Mouse (Mus musculus) E14TG2a.4 (cell line): ENCODE data around the gene Apoc1.
A peak's percentile ranks its signal among the peaks of the same experiment; 100 is the strongest.

ENCODE experiments used
- H3K27me3 ChIP-seq: 2 replicates; pipeline ENCODE4 v1.6.1; 2014; ENCODE audit warnings: low read length, control low read depth; ENCODE audit not compliant: insufficient read depth
- H3K36me3 ChIP-seq: 2 replicates; pipeline ENCODE4 v1.6.1; 2014; ENCODE audit warnings: low read length, control low read depth; ENCODE audit not compliant: insufficient read depth
- H3K4me1 ChIP-seq: replicated peaks from 2 replicates; pipeline ENCODE4 v1.6.1; 2014; ENCODE audit warnings: low read depth, low read length, control low read depth
- H3K4me3 ChIP-seq: replicated peaks from 2 replicates; pipeline ENCODE4 v1.5.1; 2014; ENCODE audit warnings: mild to moderate bottlenecking, low read length
- H3K9me3 ChIP-seq: 2 replicates; pipeline ENCODE4 v1.6.1; 2014; ENCODE audit warnings: low read length, control low read depth
- CTCF ChIP-seq: conservative IDR thresholded peaks from 2 replicates; pipeline ENCODE4 v1.5.1; 2014; ENCODE audit warnings: low read length
- NANOG ChIP-seq: IDR thresholded peaks from 2 replicates; pipeline ENCODE4 v1.6.1; 2014; ENCODE audit warnings: borderline replicate concordance, low read length, mixed read lengths
- POU5F1 ChIP-seq: IDR thresholded peaks from 2 replicates; pipeline ENCODE4 v1.6.1; 2014; ENCODE audit warnings: low read length, borderline replicate concordance

Gene Apoc1

DNA sequence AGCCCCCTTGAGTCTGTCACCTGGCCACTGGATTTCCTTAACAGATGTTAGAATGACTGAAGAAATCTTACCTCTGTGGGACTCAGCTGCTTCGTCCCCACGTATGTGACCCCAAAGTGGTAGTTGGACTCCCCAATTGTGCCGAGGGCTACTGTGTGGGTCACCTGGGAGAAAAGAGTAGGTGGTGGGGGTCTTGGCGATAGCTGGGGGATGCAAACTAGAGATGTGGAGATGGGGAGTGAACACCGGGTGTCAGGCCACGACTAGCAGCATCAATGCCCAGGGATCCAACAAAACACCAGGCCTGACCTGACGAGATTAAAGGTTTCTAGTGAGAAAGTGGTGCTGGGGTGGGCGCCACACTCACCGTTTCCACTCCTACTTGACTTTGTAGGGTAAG lies 21.1 kb upstream of the Apoc1 start:
- Histone ChIP-seq H3K9me3 (no peaks in the 10 kb centered on the region), H3K27me3 (no peaks in the 10 kb centered on the region), H3K36me3 (peaks cover 74% of the 10 kb centered on the region), H3K4me3 (peak overlapping the region; percentile 100), H3K4me1 (peaks cover 74% of the 10 kb centered on the region)
- TF ChIP-seq POU5F1 = no peak

DNA sequence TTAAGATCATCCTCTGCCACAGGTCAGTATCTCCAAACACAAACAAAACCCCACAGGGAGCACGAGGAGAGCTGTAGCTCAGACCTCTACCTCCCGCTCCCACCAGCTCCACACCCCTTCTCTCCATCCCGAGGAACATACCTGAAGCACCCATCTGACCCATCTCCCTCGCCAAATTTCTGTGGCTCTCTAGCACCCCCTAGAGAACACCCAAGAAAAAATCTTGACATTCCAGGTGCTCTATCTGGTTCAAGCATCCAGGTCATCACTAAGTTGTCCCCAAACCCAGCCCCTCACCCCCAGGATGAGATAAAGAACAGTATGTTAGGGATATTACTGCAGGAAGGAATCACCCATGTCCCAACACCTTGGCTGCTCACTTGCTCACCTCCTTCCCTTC lies 20.7 kb upstream of the Apoc1 start:
- peak; percentile 60 for TF ChIP-seq CTCF
- no peak for TF ChIP-seq POU5F1
- no peaks in the 10 kb centered on the region for H3K27me3 ChIP-seq
- H3K4me1 ChIP-seq = peaks cover 70% of the 10 kb centered on the region
- H3K4me3 ChIP-seq = peak overlapping the region; percentile 100
- peaks cover 73% of the 10 kb centered on the region for H3K36me3 ChIP-seq
- H3K9me3 ChIP-seq = no peaks in the 10 kb centered on the region

DNA sequence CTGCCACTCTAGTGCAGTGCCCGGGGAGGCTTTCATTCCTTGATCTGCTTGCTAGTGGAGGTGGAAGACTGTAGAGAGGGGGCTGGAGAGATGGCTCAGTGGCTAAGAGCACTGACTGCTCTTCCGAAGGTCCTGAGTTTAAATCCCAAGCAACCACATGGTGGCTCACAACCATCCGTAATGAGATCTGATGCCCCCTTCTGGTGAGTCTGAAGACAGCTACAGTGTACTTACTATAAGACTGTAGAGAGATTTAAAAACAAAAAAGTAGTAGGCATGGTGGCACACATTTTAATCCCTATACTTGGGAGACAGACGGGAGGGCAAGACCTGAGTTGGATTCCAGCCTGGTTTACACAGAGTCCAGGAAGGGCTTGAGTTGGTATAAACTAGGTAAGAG lies 20.0 kb upstream of the Apoc1 start:
- peaks cover 67% of the 10 kb centered on the region for H3K4me1 ChIP-seq
- TF ChIP-seq POU5F1 (no peak), NANOG (no peak), CTCF (peak; percentile 29)
- no peaks in the 10 kb centered on the region for H3K27me3 ChIP-seq
- H3K9me3 ChIP-seq = no peaks in the 10 kb centered on the region
- peaks cover 75% of the 10 kb centered on the region for H3K36me3 ChIP-seq
- no peak overlapping the region; the same call in 1 of the 2 replicates for H3K4me3 ChIP-seq

DNA sequence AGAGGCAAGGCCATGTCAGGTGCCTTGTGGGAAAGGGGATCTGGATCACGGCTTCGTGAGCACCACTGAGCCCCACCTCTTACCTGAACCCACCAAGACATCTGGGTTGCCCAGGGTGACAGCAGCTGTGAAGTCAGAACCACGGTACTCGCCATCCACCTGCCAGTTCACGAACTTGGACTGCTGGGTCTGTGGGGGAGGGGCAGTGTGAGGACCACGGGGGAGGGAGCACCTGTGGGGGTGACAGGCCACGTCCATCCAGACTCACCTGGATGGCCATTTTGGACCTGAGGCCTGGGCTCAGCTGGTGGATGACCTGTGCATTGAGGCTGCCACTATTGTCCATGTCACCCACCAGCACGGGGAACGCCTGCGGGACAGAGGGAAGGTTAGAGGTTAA lies 18.2 kb upstream of the Apoc1 start:
- Histone ChIP-seq H3K9me3 (no peaks in the 10 kb centered on the region), H3K4me1 (peaks cover 55% of the 10 kb centered on the region), H3K4me3 (no peak overlapping the region), H3K27me3 (no peaks in the 10 kb centered on the region), H3K36me3 (peaks cover 82% of the 10 kb centered on the region)
- no peak for TF ChIP-seq NANOG
- no peak for TF ChIP-seq POU5F1
- TF ChIP-seq CTCF = no peak

DNA sequence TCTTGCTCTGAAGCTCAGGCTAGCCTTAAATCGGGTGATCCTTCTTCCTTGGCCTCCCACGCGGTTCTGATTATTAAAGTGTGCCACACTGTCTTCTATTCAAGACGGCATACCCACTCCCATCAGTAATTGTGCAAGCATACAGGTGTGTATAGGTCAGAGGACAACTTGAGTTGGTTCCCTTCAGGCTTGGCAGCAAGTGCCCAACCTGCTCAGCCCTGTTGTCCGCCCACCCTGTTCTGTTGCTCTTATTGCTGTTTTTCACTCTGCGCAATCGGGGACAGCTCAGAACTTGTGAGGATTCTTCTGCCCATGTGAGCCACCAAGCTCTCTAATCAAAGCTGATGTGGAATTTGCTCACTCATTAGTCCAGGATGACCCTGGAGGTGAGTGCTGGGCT lies 12.8 kb upstream of the Apoc1 start:
- H3K36me3 ChIP-seq = peaks cover 87% of the 10 kb centered on the region
- no peaks in the 10 kb centered on the region for H3K27me3 ChIP-seq
- H3K4me3 ChIP-seq = no peak overlapping the region
- peaks cover 62% of the 10 kb centered on the region for H3K4me1 ChIP-seq
- no peaks in the 10 kb centered on the region for H3K9me3 ChIP-seq
- no peak for TF ChIP-seq NANOG
- TF ChIP-seq CTCF = no peak
- TF ChIP-seq POU5F1 = no peak

DNA sequence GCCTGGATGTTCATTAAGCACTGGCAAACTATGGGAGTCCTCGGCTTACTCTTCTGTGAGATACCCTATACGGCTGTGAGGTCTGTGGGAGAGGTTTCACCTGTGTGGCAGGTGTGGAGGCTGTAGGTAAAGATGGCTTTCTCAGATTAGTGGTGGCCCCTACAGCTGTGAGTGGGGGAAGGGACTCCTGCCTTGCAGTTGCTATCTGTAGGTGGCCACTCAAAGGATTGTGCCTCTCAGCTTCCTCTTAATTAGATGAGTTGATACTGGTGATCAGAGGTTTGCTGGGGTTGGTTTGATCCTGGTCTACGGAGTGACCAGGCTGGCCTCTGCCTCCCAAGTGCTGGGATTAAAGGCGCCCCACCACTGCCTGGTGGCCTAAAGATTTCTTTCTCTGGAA lies 12.0 kb upstream of the Apoc1 start:
- peaks cover 64% of the 10 kb centered on the region for H3K4me1 ChIP-seq
- no peaks in the 10 kb centered on the region for H3K27me3 ChIP-seq
- H3K4me3 ChIP-seq = no peak overlapping the region
- no peaks in the 10 kb centered on the region for H3K9me3 ChIP-seq
- TF ChIP-seq CTCF = no peak
- TF ChIP-seq NANOG = no peak
- no peak for TF ChIP-seq POU5F1
- peaks cover 85% of the 10 kb centered on the region for H3K36me3 ChIP-seq

DNA sequence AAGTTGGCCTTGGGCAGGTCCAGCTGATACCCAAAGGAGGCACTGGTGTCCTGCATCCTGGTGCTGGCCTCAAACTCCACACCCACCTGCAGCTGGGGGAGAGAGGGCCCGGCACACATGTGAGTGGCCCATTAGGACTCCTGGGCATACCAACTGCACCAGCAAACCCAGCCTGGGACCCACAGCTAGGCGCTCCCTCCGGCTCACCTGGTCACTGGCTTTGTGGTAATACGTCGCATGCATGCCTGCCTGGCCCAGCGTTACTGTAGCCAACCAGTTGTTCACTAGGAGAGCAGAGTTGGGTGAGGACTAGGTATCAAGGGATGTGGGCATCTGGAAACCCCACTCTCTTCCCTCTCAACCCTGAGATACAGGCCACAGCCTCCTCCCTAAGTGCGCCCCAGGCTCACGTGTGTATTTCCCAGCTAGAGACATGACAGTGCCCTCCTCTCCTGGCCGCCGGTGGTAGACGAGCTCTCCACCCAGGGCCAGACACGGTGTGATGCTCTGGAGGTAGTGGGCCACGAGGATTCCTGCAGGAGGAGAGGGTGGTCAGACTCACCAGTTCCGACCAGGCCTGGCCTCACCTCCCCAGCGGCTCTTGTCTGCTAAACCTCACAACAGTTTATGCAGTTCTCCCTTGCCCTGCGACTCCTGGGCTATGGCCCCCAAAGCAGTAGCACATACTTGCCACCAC lies 10.5 kb upstream of the Apoc1 start:
- Histone ChIP-seq H3K27me3 (no peaks in the 10 kb centered on the region), H3K36me3 (peaks cover 71% of the 10 kb centered on the region), H3K4me1 (peaks cover 60% of the 10 kb centered on the region), H3K9me3 (no peaks in the 10 kb centered on the region), H3K4me3 (peak overlapping the region; percentile 7; the same call in 1 of the 2 replicates)
- TF ChIP-seq NANOG (no peak), POU5F1 (no peak), CTCF (no peak)

DNA sequence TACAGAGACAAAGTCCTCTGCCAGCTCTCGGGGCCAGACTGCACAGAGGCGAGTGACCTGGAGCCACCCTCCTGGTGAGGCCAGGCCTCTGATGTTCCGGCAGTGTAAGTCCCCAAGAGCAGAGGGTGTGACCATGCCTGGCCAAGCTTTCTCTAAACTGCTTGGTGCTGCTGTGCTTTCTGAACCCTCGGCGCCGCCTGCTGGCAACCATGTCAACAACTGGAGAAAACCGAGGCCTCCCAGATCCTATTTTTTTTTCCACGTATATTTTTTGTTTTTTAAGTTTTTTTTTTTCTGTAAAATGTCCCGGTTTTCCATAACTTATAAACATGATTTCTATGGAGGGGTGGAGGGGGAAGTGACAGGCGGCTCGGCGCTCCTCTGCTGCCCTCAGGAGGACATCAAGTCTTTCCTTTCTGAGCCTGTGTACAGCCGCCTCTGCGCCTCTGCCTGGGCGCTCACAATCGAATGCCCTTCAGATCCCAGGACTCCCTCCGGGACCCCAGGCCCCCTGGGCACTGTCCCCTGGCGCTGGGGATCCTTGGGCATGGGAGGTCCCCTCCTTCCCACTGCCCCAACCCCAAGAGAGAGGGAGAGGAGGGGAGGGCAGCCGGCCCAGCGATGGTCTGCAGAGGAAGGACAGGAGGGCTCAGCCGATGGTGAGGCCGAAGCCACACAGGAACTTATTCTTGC lies 8.8 kb upstream of the Apoc1 start:
- H3K36me3 ChIP-seq = peaks cover 71% of the 10 kb centered on the region
- H3K27me3 ChIP-seq = no peaks in the 10 kb centered on the region
- TF ChIP-seq NANOG (no peak), CTCF (peak; percentile 30)
- no peaks in the 10 kb centered on the region for H3K9me3 ChIP-seq
- peak overlapping the region; percentile 86 for H3K4me3 ChIP-seq
- H3K4me1 ChIP-seq = peaks cover 75% of the 10 kb centered on the region
